Mouse (Mus musculus) layer of hippocampus, adult 2 months (tissue): ENCODE measurements around the gene Col4a3. TPM values are rescaled to one million over a fixed set of nuclear protein-coding genes. Genes with fewer than 3 reads are reported as not detected.

Source experiments
- DNase-seq, 2 experiments: peaks; one replicate each; pipeline ENCODE4 v3.0.0; 2022; ENCODE audit warnings: low spot score in 2 of 2
- H3K27ac ChIP-seq: fragments of 200-600 bp; 2 replicates; pipeline ENCODE4 v1.8.1; 2022
- H3K4me3 ChIP-seq: fragments of 200-600 bp; 2 replicates; pipeline ENCODE4 v1.8.1; 2022; ENCODE audit warnings: mild to moderate bottlenecking
- CTCF ChIP-seq: fragments of 200-600 bp; conservative IDR thresholded peaks from 2 replicates; pipeline ENCODE4 v1.8.1; 2022; ENCODE audit warnings: antibody characterized with exemption, mild to moderate bottlenecking, moderate library complexity
- total RNA-seq, 2 experiments: library from RNA; stranded (reverse); gene quantifications; 2 replicates each; pipeline ENCODE4 v1.2.3; 2021

Col4a3 gene
- total RNA-seq, 2 experiments from 2014 or later, result 0.32 to 0.46 TPM

DNA sequence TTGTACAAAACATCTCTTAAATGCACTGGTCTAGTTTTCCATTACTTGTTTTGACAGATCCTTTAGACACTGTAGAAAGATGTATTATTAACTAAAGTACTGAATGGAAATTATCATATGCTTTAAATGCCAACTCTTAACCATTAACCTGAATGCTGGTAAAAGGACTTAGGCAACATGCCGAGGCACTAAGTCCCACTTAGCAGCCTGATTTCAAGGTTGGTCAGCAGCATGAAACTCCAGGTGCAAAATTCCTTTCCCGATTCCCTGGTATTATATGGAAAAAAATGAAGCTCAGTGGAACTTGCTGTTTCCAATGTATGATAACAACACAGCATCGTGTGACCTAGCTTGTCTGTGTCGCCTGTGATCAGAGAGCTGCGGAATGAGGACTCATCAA is 31.9 kb downstream of the Col4a3 start:
- TF ChIP-seq CTCF, result no peak
- no peak overlapping the region for H3K4me3 ChIP-seq
- DNase-seq, result no peak
- no peak overlapping the region for H3K27ac ChIP-seq

DNA sequence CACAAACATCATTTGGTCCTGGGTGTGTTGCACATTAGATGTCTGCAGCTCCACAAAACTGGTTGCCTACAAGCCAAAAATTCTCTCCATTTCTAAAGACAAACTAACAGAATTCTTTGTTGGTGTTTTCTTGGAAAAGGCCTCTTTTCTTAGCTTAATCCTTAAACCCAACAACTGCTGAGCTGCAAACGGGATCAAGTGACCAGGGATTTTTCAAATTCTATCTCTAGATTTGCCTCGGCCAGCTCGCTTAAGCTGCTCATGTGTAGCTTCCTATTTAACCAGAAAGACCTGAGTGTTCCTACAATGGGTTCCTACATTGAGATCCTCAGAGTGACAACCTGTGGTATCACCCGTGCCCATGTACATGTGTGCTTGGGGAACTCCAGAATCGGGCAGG is 33.3 kb downstream of the Col4a3 start:
- H3K4me3 ChIP-seq, result no peak overlapping the region
- no peak for TF ChIP-seq CTCF
- no peak overlapping the region for H3K27ac ChIP-seq
- no peak for DNase-seq

DNA sequence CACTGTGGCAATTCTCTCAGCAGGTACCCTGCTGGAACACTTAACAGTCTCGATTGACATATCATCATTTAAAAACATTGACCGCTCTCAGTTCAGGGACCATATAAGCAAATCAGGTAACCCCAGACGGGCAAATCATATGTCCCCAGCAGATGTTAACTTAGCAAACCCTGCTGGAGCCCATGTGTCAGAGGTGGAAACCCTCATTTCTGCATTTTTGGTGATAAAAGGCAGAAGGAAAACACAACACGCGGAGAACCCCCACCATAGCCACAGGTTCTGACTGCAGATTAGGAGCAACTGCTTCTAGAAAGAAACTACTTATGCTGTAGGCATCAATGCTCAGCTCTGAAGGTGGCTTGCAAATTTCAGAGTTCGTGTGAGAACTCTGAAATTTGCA is 38.2 kb downstream of the Col4a3 start:
- H3K27ac ChIP-seq, result no peak overlapping the region
- DNase-seq, result no peak
- no peak overlapping the region for H3K4me3 ChIP-seq
- TF ChIP-seq CTCF, result no peak

DNA sequence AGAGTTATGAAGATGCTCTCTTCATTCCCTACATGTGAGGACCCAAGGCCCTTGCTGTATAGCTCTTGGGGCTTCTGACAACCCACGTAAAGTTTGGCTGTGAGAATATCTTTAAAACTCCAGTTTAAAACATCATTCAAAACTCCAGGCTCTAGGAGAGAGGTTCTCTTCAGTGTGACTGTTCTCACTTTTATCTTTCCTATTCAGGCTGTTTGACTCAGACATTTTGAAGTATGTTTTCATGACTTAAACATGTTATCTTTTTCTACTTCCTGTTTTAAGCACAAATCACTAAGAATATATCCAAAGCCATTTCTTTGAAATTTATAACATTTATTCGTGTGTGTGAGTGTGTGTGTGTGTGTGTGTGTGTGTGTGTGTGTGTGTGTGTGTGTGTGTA is 38.8 kb downstream of the Col4a3 start:
- no peak for TF ChIP-seq CTCF
- H3K4me3 ChIP-seq, result no peak overlapping the region
- no peak for DNase-seq
- no peak overlapping the region for H3K27ac ChIP-seq

DNA sequence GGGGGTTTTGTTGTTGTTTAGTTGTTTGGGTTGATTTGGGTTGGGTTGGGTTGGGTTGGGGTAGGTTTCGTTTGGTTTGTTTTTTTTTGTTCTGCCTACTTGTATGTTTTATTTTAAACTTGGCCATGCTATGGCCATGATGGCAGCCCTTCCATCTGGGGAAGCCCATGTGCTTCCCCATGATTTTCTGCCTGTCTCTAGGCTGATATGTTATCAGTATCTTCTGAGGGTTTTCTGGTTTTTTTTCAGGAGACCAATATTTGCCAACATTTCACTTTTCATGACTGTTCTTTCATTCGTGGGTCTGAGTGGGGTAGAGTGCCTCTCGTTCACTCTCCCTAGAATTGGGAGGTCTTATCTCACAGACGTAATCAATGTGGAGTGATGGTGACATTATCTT is 40.9 kb downstream of the Col4a3 start:
- Histone ChIP-seq H3K4me3 (no peak overlapping the region), H3K27ac (no peak overlapping the region)
- no peak for TF ChIP-seq CTCF
- DNase-seq, result no peak

DNA sequence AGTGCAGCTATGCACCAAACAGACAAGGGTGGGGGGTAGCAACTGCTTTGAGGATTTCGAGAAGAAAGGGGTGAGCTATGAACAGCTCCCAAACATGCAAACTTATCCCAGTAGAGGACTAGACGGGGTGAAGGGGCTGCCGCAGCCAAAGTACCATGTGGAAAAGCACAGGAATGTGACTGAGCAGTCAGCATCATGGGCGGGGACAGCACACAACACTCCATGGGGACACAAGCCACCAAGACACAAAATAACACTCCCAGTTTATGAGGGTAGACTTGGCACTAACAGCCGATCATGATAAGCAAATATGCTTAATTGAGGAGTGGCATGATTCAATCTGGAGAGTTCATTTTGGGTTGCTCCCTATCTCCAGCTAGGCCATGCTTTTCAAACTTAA is 42.8 kb downstream of the Col4a3 start:
- no peak for DNase-seq
- no peak overlapping the region for H3K4me3 ChIP-seq
- TF ChIP-seq CTCF, result no peak
- H3K27ac ChIP-seq, result no peak overlapping the region

DNA sequence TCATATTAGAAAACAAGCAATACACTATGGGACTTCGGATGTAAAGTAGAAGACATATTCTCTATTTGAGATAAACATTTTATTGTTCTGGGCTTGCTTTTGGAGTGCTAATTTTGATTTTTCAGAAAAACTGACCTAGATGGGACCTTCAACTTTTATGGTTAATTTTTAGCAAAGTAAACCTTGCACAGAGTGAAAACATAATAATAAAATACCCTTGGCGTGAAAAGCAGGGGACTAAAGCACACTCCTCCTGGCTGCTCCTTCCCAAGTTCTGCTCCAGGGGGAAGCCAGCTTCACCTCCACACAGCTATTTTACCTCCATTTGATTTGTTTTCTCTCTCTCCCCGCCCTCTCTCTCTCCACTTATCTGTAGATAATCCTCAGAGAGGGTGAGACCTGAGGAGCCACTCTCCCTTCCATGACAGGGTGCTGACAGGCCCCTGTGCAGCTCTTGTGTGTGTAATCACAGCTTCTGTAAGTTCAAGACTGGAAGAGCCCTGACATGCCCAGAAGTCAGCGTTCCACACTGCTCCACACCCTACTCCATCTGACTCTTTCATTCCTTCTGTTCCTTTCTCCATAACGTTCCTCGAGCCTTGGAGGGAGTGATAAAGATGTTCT is 44.6 kb downstream of the Col4a3 start:
- Histone ChIP-seq H3K27ac (no peak overlapping the region), H3K4me3 (no peak overlapping the region)
- no peak for DNase-seq
- no peak for TF ChIP-seq CTCF

DNA sequence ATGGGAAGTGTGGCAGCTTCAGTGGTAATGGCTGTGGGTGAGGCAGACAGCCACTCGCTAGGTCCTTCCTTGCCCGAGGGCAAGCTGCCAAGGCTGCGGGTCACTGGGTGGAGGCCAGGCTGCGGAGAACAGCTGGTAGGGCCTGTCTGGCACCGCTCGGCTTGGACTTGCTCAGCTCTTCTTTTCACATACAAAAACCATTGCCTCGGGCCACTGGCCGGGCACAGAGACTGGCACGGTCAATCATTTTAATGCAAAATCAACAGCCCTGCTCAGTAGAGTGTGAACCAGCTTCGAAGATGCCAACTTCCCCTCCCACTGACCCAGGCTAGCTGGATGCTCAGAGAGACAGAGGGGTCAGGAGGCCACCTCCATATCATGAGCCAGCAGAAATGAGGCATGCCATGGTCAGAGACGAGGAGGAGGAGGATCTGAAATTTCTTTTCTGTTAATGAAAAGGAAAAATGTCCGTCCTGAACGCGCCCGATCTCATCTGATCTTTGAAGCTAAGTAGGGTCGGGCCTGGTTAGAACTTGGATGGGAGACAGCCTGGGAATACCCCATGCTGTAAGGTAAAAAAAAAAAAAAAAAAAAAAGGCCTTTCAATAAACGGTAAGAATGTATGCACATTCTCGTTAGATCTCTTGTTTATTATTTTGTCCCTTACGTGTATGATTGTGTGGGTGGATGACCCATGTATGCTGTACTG is 48.0 kb downstream of the Col4a3 start:
- H3K4me3 ChIP-seq, result peak overlapping the region; percentile 3; the same call in 1 of the 2 replicates
- TF ChIP-seq CTCF, result no peak

DNA sequence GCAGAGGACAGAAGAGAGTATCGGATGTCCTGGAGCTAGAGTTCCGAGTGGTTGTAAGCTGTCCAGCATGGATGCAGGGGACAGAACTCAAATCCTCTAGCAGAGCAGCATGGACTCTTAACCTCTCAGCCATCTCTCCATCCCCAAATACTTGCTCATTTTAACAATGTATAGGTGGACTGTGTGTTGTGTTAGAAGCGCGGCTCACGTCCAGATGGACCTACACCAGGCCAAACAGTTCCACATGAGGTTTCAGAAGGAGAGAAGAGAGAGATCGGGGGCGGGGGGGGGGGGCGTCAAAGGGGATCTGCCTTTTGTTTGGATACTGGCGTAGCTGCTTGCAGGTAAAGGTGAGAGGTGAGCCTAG is 48.5 kb downstream of the Col4a3 start:
- H3K27ac ChIP-seq, result no peak overlapping the region
- no peak overlapping the region for H3K4me3 ChIP-seq
- no peak for TF ChIP-seq CTCF
- DNase-seq, result no peak

More for the DNA sequence above, 48.0 kb downstream of the Col4a3 start:
- peak; percentile 35 to 45 for DNase-seq
- no peak overlapping the region for H3K27ac ChIP-seq

DNA sequence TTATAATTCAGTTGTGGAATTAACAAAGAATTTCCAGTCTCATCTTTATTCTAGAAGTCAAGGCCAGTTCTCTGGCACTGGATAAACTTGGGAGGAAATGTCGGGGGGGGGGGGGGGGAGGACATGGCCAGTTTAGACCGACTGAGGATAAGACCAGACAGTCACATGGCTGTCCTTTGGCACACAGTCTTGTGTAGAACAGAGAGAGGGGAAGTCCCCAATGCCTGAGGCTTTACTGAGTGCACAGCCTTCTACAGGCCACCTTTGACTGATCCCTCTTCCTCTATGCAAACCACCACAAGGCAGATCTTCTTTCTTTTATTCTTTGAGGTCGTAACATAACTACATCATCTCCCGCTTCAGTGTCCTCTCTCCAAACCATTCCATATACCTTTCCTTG is 49.6 kb downstream of the Col4a3 start:
- no peak for TF ChIP-seq CTCF
- H3K27ac ChIP-seq, result no peak overlapping the region
- no peak overlapping the region for H3K4me3 ChIP-seq
- DNase-seq, result no peak

DNA sequence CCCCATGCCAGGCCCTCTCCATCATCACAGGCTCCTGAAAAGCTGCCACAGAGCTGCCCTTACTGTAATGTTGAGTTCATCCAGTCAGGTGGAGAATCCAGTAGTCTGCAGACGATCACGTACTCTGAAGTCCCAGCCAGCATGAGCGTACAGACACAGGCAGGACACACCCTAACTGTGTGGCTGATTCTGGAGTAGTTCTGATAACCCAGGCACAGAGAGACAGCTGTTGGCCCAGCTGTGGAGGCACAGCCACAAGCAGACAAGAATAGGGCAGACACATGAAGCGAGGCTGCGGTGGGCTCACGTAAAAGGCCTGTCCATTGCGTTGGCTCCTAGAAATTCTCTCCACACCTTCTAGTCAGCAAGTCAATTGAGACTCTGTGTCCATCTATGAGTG is 50.7 kb downstream of the Col4a3 start:
- TF ChIP-seq CTCF, result no peak
- no peak for DNase-seq
- H3K27ac ChIP-seq, result no peak overlapping the region
- H3K4me3 ChIP-seq, result no peak overlapping the region

DNA sequence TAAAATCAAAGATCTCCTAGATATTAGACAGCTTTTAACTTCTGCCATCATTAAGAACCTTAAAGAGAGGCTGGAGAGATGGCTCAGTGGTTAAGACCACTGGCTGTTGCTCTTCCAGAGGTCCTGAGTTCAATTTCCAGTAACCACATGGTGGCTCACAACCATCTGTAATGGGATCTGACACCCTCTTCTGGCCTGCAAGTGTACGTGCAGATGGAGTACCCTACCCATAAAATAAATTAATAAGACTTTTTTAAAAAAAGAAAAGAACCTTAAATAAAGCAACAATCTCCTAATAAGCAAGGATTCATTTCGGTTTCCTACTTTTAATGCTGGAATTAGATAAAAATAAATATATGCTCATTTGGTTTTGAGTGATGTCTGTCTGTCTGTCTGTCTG is 51.7 kb downstream of the Col4a3 start:
- no peak for DNase-seq
- H3K4me3 ChIP-seq, result no peak overlapping the region
- 0 out of 2 replicates have a peak, but pooled peaks have one; percentile 24 for TF ChIP-seq CTCF
- no peak overlapping the region for H3K27ac ChIP-seq

DNA sequence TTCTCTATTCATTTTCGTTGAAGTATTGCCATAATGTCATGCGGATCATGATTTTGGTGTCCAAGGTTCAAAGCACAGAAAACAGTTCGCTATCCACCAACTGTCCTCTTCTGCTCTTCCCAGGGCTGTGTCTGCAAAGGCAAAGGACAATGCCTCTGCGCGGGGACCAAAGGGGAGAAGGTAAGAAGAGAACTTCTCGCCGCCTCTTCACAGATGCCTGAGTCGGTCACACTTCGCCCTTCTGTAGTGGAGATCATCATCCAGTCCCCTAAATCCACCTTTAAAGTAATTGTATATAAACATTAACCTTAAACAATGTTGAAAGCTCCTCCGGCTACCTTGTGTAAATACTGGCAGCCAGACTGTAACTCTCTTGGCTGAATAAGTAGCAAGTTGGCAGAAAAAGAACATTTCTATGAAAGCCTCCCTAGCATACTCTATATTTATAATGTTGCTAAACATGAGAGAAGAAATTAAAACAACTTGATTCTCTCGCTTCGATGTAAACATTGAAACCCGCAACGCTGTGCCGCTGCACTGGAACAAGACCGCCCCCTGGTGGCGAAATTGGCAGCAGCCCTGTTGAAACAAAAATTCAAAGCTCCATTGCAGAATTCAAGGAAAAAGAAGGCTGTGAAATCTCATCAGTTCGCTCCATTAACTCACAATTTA is 54.7 kb downstream of the Col4a3 start:
- Histone ChIP-seq H3K4me3 (peak overlapping the region; percentile 26), H3K27ac (no peak overlapping the region)
- TF ChIP-seq CTCF, result peak; percentile 100
- DNase-seq, result peak; percentile 24 to 86

DNA sequence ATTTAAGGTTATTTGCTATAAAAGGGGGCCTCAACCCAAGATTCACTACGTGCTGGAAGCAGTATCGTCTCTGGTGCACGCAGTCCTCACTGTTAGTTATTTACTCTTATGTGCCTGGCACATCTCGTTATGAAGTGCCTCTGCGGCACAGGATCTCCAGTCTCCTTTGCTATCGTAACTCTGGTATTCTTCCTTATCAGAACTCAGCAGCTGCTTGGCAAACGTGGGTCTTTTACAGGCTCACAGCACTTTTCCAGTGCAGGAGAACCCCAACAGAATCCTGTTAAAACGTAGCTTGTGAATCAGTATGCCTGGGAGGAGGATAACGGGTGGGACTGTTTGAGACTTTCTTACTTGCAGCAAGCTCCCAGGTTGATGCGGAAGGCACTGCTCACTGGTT is 61.3 kb downstream of the Col4a3 start:
- DNase-seq, result no peak
- no peak overlapping the region for H3K27ac ChIP-seq
- no peak for TF ChIP-seq CTCF
- no peak overlapping the region for H3K4me3 ChIP-seq
